Mouse (Mus musculus): ENCODE measurements at regions not wholly inside any gene's neighbourhood (a gene's known extent, or its start where the extent isn't known, plus 50 kb on each side); places are given as distances from the start of the nearest gene placed in this dataset.

- no peak for TF ChIP-seq POLR2A (IDR thresholded peaks at IDR 0.05; ENCODE audit: borderline replicate concordance, insufficient read depth, low read length)
- no peak for TF ChIP-seq CTCF (IDR thresholded peaks at IDR 0.05; ENCODE audit: borderline replicate concordance, insufficient read depth, low read depth, low read length)
Measured at GRCm38 (mm10) chr11:6777566-6777965, 59.9 kb downstream of the Gm11983 start.

Measured in cerebellum, adult 2 months (tissue).